Mouse (Mus musculus) T-cell, adult 2 months (primary cell): Measurements from ENCODE around the gene Ntf5.
"Not testable (repeated sequence)": the region's sequence is repeated elsewhere in the genome, so short reads cannot be mapped to it uniquely, and the experiment has no call there.

ENCODE experiments used
- DNase-seq: peaks from one replicate; pipeline ENCODE4 v3.0.0; 2022; ENCODE audit warnings: low spot score

The Ntf5 gene

DNA sequence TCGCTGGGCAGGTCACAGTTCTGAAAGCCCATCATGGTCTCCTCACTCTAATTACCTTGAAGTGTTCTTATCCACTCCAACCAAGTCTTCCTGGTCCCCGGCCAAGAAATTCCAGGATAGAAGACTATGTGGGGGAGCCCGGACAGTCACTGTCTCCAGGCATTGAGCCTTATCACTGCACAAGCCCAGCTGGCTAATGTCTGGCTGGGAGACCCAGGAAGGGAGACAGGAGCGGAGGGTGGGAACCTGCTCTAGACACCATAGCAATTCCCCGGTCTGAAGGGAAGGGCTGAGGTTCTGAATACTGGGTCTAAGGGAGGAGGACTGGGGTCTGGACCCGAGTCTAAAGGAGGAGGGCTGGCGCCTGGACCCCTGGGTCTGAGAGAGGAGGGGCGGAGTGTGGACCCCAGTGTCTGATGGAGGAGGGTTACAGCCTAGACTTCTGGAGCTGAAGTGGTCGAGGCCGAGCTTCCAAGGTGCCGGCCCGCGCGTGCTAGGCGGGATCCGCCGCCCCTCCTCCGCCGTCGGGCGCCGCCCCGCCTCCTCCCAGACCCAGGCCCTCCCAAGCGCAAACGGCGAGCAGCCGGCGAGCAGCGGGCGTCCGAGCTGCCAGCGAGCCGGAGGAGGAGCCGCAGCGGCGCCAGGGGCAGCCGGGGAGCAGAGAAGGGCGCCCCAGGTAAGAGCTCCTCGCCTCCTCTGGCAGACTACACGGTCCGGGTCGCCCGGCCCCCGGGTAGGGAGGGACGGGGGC lies at the start of gene Ntf5:
Gene Ntf5, plus strand, starts transcription at position 583 of the 751 bp plus-strand sequence.
- DNase-seq, result no peak

DNA sequence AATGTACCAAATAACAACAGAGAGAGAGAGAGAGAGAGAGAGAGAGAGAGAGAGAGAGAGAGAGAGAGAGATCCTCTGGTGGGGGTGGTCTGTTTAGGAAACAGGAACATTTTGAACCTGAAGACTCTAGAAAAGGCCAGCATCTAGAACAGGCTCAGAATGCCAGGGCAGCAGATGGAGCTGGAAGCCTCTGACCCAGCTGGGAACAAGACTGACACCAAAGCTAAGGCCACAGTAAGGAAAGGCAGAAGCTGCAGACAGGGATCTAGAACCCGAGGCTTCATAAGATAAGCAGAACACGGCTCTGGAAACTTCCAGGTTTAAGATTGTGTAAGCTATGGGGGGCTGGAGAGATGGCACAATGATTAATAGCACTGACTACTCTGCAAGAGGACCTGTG lies 49.5 kb upstream of the Ntf5 start:
- no peak for DNase-seq

DNA sequence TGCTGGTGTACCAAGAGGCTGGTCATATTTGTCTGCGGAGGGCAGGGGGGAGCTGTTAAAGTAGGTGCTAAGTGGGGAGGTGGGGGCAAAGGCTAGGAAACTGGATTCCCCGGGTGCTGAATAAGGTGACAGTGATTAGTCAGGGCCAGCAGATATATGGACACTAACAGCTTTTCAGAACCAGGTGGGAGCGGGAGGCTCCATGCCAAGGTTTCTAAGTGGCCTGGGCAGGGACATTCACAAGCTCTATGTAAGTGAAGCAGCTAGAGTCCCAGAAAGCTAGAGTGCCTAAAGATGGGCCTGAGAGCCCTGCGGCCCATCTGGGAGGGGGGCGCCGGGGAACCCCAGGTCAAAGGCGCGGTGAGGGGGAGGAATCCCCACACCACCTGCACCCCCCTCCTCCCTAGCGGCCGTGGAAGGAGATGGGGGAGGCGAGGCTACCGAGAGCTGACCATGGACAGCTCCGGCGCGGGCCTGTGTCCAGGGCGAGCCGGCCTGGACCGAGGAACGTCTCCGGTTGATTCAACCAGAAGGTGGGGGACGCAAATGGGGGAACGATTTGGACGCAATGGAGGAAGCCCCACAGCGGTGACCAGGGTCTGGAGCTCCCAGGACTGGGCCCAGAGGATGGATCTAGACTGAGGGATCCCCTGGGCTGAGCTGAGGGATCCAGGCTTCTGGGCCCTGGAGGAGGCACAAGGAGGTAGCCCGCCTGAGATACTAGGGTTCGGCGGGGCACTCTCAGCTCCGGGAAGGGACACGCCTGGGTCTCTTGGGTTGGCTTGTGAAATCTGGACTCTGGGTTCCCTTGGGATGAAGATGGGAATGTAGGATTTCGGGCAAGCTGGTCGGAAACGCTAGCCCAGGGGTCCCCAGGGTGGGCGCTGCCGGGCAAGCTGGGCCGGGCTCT lies 47.5 kb upstream of the Ntf5 start:
- no peak for DNase-seq

DNA sequence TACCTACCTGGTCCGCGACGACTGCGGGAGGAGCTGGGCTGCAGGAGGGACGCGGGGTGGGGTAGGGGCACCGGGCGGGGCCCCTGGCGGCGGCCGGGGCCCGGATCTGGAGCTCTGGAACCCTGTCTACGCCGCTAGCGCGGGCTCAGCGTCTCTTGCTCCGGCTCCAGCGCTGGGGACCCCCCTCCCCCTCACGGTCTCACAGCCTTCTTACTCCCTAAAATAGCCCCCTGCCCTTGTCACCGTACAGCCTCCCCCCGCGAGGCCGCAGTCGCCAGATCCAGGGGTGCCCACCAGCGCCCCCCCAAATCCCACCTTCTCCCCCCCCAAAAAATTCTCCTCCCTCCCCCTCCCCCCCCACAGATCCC lies 46.9 kb upstream of the Ntf5 start, which contains the start of gene Ppfia3:
Gene Ppfia3, minus strand, starts transcription at position 368 of the 368 bp plus-strand sequence.
- no peak for DNase-seq

DNA sequence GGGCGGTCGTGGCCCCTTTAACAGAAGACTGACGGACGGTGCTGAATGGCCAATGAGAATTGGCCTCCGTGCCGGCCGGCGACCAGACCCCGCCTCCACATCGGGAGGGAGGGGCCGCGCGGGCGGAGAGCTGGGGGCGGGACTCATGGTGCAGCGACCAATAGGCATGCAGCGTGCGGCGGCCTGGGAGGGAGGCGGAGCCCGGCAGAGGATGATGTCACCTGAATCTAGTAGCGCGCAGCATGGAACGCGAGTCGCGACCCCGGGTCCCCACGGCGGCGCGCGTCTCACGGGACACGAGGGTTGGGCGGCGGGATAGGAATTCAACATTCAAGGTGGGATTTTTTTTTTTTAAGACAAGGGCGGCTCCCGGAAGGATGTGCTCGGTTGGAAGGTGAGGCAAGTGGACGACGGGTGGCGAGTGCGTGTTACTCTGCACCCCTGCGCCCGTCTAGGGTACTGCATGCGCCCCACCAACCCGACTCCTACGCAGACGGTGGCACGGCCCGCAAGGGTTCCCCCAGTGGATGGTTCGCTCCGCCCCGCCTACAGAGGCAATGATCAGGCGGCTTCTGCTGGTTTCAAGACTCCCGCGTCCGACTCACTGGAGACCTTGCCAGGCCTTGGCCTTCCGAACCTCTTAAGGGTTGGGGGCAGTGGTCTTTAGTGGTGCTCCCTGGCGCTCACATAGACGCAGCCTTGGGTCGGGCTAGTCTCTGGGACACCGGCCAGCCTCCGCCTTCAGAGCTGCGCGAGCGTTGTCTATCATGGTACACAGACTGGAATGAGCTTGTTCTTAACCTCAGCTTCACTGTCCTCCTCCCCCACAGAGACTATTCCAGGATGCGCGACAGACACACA lies 46.2 kb upstream of the Ntf5 start:
- DNase-seq, result peak; percentile 95

DNA sequence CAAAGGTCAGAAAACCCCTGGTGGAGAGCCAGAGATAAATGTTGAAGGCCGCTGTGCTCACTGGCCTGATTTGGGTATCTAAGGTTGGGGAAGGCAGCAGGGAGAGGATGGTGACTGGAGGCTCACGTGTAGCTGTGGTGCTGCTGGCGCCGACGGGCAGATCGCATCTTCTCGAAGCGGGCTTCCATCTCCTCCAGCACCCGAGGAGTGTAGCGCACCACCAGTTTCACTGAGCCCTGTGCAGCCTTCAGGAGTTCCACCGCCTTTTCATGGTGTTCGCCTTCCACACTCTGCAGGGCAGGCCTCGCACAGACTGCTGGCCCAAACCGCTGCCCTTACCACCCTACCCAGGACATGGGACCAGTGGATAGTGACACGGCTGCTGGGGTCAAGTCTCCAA lies 45.3 kb upstream of the Ntf5 start:
- no peak for DNase-seq

DNA sequence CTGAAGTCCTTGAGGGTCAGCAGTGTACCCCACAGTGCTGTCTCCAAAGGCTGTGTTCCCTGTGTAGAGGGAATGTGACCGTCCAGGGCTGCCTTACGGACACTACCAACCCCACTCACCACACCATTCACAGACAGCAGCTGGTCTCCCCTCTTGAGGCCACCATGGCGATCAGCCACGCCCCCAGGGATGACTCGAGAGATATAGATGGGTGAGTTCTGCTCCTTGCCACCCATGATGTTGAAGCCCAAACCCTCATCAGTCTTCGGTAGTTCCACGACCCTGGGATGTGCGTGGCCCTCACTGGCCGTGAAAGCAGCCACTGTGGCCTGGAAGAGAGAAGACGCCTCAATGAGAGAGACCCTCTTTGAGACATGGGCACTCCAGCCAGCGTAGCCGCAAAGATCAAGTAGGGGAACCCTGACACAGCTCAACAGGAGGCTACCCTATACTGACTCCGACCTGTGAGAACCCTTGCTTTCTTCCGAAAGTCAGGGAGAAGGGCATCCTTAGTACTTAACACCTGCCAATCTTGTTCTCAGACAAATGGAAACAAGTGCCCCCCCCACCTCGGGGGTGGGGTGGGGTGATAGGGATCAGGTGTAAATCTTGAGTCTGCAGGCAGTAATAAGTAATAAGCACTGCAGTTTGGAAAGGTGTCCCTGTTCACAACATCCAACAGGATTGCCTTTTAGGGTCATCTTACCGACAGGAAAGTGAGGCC lies 44.3 kb upstream of the Ntf5 start:
- no peak for DNase-seq

DNA sequence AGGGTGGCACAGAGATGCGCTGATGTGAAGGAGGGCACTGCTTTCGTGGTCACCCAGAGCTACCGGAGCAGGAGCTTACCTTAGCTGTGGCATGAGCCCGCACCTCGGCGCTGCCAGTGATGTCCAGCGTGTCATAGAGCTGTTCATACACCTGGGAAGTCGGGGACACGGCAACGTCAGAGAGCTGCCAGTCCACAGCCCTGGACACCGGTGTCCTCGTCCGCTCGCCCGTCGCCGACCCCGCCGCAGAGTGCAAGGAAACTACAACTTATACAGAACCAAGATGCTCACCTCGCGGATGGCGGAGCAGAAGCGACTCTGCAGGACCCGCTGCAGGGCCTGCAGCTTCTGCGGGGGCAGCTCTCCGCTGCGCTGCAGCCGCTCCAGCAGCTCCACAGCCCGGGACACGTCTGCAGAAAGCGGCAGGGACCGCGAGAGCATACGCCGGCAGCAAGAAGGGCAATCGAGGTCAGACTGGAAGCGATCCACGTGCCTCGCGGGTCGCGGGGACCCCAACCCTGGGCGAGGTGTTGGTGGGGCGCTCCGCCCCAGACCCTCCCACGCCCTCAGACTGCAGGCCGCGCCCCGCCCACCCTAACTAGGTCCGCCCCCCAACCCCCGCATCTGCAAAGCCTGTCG lies 43.5 kb upstream of the Ntf5 start:
- no peak for DNase-seq

DNA sequence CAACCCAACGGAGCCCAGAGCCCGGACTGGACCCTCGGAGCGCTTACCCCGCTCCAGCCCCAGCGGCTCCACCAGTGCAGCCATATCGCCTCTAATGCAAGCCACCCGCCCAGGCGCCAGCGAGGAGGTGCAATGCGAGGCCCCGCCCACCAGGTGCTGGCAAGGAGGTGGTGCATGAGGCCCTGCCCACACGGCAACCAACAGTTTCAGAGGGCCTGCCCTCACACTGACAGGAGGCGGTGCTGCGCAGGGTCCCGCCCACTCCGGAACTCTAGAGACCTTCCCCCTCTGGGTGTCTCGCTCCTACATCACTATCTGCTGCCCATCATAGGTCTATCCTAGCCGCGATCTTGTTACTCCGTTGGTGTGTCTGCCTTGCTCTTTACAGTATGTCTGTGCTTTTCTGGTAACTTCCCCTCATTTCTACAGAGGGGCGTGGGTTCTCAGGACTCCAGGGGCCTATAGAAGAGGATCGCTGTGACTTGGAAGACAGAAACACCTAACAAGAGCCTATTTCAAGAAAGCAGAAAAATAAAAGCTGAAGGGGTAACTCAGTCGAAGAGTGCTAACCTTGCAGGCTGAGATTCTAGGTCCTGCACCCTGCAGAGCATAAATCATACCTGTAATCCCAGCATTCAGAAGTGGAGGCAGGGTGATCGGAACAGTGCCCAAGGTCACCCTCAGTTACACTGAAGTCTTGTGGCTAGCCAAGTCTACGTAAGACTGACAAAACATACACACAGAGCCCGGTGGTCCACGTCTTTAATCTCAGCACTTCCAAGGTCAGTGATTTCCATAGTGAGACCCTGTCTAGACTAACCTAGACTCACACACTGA lies 42.8 kb upstream of the Ntf5 start, which contains the start of gene Lin7b:
Gene Lin7b, minus strand, starts transcription at position 109 of the 837 bp plus-strand sequence.
- peak; percentile 87 for DNase-seq

DNA sequence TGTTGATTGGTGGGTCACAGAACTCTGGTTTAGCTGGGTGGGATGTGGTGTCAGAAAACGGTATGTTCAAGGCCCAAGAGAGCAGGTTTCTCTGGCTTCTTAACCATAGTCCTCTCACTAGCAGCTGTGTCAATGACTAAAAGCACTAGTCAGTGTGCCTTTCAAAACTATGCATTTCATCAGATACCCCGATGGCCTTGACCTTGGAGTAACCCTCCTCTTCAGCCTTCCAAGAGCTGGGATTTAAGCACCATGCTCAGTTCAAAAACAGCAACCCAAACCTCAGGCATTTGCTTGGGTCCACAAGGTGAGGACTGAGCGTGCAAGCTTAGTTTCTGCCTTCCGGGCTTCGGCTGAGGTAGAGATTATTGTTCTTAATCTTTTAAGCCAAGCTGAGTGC lies 41.1 kb upstream of the Ntf5 start:
- no peak for DNase-seq

DNA sequence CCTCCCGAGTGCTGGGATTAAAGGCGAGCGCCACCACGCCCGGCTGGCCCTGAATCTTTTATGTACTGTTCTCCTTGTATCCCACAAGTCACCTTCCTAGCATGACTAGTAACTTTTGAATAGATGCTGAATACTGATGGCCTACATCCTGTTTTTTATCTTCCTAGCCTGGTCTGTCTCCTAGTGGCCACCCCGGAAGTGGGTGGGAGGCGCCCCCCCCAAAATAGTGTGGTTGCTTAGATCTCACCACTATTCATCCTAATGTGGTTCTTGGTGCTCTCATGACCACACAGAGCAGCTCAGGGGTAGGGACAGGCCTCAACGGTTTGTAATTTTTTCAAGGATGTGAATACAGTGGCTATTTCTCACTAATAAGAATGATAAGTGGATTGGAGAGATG lies 38.9 kb upstream of the Ntf5 start:
- DNase-seq, result no peak

DNA sequence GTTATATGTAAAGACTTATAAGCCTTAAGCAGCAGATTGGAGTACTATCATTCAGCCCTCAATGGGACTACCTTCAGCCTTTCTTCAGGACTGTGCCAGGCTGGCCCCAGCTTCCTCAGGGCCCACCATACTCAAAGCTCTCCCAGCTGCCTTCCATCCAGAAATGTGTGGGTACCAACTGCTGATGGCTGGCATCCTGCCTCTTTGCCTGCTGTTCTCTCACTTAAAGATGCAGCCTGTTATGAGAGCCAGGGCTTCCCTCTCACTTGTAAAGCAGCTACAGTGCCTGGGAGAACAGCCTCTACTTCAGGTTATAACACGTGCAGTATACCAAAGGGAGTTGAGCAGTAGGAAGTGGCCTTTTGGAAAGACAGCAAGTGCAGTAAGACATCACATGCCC lies 37.4 kb upstream of the Ntf5 start:
- DNase-seq, result no peak

DNA sequence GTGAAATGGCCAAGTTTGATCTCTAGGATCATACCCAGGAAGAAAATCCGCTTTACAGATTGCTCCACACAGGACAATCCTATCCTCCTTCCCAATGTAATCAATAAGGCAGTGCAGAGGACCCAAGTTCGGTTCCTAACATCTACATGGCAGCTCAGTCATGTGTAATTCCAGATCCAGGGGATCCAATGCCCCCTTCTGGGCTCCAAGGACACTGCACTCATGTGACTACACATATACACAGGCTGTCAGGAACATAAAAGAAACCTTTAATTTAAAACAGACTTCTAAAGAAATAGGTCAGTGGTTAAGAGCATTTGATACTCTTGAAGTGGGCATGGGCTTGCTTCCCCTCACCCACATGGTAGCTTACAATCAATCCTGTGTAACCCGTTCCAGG lies 27.4 kb upstream of the Ntf5 start:
- no peak for DNase-seq

DNA sequence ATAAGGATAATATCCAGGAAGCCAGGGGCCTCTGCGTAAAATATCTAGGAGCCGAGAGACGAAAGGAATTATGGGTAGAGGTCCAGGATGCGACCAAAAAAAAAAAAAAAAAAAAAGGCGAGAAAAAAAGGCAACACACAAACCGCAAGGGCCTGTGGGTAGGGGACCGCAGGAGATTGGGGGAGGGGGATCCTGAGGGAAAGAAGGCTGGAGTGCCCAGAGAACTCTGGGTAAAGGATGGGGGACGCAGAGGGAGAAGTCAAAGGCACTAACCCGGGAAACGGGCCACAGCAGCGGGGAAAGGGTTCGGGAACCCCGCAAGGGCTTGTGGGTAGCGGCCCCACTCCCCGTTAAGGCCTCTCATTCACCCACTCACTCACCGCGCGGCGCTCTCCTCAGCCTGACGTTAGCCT lies 18.4 kb upstream of the Ntf5 start:
- no peak for DNase-seq

DNA sequence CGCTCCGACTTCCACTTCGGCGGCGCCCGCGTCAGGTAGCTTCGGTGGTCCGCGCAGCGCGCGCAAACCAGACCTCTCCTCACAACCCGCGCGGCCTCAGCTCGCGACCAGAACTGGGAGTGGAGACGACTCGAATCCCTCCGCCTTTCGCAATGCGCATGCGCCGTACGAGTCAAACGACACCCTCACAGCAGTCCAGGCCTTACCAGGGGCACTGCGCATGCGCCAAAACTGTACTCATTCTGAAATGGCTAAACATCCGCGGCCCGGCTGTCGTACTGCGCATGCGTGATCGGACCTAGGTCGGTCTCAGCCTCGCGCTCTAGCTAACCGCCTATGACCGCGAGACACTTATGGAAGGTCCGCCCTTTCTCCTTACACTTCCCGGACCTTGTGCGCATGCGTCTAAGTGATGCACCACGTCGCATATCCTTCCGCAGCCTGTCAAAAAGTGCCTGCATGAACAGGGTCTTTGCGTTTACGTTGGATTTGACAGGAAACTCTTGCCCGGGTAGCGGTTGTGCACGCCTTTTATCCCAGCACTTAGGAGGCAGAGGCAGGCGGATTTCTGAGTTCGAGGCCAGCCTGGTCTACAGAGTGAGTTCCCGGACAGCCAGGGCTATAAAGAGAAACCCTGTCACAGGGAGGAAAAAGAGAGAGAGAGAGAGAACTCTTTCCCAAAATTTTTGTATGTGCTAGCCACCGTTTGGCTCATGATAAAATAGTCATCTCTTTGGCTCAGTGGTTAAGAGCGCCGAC lies 17.7 kb upstream of the Ntf5 start, which contains the start of gene Snrnp70:
Gene Snrnp70, minus strand, starts transcription at position 165 of the 759 bp plus-strand sequence.
- DNase-seq, result peak; percentile 100

DNA sequence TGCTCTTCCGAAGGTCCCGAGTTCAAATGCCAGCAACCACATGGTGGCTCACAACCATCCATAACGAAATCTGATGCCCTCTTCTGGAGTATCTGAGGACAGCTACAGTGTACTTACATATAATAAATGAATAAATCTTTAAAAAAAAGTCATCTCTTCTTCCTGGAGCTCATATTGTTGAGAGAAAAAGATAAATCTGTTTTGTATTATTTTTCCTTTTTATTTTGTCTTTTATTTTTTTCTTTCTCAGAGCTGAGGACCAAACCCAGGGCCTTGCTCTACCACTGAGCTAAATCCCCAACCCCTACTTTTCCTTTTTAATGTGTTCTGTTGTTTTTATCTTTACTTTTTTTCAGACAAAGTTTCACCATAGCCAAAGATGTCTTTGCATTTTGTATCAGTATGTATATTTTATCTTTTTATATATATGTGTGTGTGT lies 17.1 kb upstream of the Ntf5 start:
- not testable (repeated sequence) for DNase-seq

DNA sequence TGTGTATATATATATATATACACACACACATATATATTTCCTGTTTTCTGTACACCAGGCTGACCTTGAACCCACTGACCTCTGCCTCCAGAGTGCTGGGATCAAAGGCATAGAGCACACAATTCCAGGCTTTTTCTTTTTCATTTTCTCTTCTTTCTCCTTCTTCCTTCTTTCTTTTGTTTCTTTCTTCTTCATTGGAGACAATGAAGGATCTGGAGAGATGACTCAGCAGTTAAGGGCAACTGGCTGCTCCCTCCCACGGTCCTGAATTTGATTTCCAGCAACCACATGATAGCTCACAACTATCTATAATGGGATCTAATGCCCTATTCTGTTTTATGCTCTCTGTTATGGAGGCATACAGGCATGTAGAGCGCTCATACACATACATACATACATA lies 16.7 kb upstream of the Ntf5 start:
- no peak for DNase-seq

DNA sequence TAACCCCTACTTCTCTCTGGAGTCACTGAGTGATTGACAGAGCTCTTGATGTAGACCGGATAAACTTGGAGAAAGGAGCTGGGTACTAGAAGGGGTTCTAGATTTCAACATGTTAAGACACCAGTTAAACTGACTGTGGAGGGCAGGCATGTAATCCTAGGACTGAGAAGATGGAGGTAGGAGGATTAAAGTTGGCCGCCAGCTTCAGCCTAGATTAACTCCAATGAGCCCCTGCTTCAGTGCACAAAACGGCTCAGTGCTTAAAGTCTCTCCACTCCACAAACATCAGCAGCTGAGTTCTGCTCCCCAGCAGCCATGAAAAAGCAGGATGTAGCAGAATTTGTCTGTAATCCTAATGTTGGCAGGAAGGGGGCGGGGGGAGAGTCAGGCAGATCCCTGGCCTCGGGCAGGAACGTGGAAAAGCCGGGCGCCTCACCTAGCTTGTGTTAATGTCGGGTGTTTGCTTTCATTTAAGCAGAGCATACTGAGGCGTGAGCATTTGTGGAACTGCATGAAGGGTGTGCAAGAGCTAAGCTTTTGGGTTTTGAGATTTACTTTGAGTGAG lies 11.9 kb upstream of the Ntf5 start:
- no peak for DNase-seq
